Mouse (Mus musculus): ENCODE measurements around the gene Dnah7a. TPM values are rescaled to one million over a fixed set of nuclear protein-coding genes. Genes with fewer than 3 reads are reported as not detected.

The Dnah7a gene
- not detected in 2 replicates for polyA plus RNA-seq (2012; rRNA removed)

GRCm38 (mm10) chr1:53706431-53707361 is at the start of gene Dnah7a:
Gene Dnah7a, minus strand, starts transcription at chr1:53706784.

GRCm38 (mm10) chr1:53352327-53353261 is 354.0 kb downstream of the Dnah7a start, which contains the start of the genes Asdurf, Gm28551 and Asnsd1:
Gene Asdurf, minus strand, starts transcription at chr1:53352619.
Gene Gm28551, minus strand, starts transcription at chr1:53352667.
Gene Asnsd1, minus strand, starts transcription at chr1:53352752.

Other genes starting within 250 kb of the Dnah7a start
- gene Stk17b, start 78.4 kb upstream of the Dnah7a start, polyA plus RNA-seq (2012; rRNA removed) = 6.8 TPM in 2 replicates